Mouse (Mus musculus) spleen, adult 2 months (tissue): ENCODE measurements around the gene BC067074.
A peak's percentile ranks its signal among the peaks of the same experiment; 100 is the strongest.

Experiments used
- CTCF ChIP-seq: fragments of 200-500 bp; IDR thresholded peaks from 2 replicates; pipeline ENCODE4 v1.5.1; 2011; ENCODE audit warnings: mild to moderate bottlenecking, inconsistent platforms; ENCODE audit not compliant: insufficient read depth, insufficient read length, insufficient replicate concordance; ENCODE audit errors: extremely low read depth
- POLR2A ChIP-seq: fragments of 200-500 bp; IDR thresholded peaks from 2 replicates; pipeline ENCODE4 v1.6.1; 2011; ENCODE audit warnings: low read depth, low read length, inconsistent platforms

- TF ChIP-seq CTCF: peak; percentile 41; the same call in 1 of the 2 replicates
- TF ChIP-seq POLR2A: no peak
Measured at GRCm38 (mm10) chr13:113321972-113322371, 29.0 kb downstream of the BC067074 start.
